Mouse (Mus musculus): ENCODE data around the gene Whrn.

Whrn gene

GRCm38 (mm10) chr4:63408247-63408646, 87.5 kb downstream of the Whrn start:
- DNase-seq (ENCODE audit: low spot score) = no peak

- no peak for DNase-seq (ENCODE audit: low spot score)
These were observed 90.1 kb downstream of the Whrn start for GRCm38 (mm10) chr4:63405683-63406082.

- DNase-seq (ENCODE audit: low spot score) = peak; percentile 40
These were observed 90.7 kb downstream of the Whrn start for GRCm38 (mm10) chr4:63405051-63405450.

- peak; percentile 48 for DNase-seq (ENCODE audit: low spot score)
These were observed 91.6 kb downstream of the Whrn start for GRCm38 (mm10) chr4:63404205-63404604.

- DNase-seq (ENCODE audit: low spot score) = peak; percentile 66
These were observed 92.5 kb downstream of the Whrn start, which contains the start of gene Akna for GRCm38 (mm10) chr4:63403040-63403959. TSS of gene Akna (minus strand) at chr4:63403354.

DNA sequence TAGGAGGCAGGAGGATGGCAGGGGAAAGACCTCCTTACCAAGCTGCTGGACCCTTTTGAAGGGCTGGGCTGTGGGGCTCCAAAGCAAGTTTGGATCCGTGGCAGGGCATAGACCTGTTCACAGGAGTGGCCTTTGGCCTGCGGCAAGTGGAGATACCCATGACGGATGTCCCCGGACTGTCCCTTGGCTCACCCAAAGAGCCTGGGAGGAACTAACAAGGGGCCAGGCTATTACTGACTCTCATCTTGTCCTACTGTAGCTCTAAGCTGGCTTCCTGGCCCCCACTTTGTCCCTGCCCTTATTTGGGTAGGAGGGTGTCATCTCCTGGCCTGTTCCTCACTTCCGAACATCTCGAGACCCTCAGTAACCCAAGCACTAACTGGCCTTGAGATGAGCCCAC, 93.2 kb downstream of the Whrn start:
- DNase-seq (ENCODE audit: low spot score) = no peak

DNA sequence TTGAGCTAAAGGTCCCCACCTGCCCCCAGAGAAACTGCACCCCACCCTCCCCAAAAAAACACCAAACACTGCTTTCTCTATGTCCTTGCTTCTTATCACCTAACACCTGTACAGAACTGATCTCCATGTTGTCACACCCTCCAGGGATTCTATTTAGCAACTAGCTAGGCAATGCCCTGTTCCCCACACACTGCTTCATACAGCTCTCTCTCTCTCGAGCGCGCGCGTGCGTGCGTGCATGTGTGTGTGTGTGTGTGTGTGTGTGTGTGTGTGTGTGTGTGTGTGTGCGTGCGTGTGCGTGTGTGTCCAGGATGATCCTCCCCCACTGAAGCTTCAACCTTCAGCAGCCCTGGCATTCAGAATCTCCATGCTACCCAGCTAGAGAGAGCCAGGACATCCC, 93.7 kb downstream of the Whrn start:
- DNase-seq (ENCODE audit: low spot score) = no peak

DNA sequence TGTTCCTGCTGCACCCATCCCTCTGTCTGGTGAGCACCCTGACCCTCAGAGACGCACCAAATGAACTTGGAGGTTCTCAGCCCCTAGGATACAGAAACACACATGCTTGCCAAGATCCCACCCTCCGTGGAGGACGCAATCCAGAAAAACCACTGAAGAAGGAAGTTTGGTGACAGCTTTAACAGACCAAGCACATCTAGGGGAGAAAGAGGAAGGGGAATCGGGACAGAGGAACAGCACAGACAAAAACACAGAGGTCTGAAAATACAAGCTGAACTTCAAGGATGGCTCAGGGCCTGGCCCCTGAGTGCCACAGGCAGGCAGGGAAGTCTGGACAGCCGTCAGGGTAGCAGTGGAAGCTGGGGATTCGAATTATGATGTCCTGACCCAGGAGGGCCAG, 94.2 kb downstream of the Whrn start:
- no peak for DNase-seq (ENCODE audit: low spot score)

DNA sequence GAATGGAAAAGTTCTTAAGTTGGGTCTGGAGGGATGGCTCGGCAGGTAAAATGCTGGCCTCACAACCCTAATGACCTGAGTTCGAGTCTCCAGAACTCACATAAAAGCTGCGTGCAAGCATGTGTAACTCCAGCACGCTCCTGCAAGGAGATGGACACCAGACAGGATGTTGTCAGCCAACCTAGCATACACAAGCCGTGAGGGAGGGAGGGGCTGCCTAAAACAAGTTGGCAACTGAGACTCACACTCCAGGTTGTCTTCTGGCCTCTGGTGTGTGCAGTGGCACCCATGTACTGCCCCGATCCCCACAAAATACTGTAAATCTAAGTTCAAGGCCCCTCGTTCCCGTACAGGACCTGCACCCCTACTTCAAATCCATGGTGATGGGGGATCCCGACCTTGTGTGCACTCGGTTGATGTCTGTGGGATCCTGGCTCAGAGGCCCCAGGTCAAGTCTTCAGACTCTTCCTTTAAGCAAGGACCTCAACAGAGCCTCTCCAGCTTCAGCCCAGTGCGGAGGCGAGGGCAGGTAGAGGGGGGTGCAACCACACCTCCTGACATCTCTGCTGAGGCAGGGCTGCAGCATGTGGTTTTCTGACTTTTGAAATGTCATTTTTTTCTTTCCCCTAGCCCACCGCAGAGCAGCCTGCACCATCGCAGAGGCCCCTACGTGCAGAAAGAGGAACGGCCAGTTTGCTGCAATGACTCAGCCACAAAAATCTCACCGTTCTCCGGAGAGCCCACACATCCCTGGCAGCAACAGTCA, 95.1 kb downstream of the Whrn start:
- no peak for DNase-seq (ENCODE audit: low spot score)

DNA sequence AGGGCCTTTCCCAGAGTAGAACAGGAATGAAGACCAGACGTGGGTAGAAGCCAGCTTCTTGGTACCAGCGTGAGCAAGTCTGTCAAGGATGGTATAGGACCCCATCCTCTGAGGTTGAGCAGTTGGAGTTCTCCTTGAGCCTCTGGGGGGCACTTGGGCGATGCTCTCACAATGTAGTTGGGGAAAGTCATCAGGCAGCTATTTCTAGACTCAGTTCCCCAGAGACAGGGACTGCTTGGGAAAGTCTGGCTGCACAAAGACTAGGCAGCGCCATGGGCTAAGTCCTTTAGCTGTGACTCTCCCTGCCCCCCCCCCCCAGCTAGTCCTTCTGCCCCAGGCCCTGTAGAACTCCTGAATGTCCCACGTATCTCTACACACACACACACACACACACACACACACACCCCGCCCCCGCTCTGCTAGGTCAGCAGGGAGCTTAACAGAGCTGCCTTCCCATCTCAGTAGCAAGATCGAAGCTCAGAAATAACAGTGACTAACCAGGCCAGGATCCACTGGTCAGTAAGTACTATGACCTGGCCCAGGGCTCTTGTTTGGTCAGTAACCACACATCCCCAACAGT, 96.0 kb downstream of the Whrn start:
- no peak for DNase-seq (ENCODE audit: low spot score)

DNA sequence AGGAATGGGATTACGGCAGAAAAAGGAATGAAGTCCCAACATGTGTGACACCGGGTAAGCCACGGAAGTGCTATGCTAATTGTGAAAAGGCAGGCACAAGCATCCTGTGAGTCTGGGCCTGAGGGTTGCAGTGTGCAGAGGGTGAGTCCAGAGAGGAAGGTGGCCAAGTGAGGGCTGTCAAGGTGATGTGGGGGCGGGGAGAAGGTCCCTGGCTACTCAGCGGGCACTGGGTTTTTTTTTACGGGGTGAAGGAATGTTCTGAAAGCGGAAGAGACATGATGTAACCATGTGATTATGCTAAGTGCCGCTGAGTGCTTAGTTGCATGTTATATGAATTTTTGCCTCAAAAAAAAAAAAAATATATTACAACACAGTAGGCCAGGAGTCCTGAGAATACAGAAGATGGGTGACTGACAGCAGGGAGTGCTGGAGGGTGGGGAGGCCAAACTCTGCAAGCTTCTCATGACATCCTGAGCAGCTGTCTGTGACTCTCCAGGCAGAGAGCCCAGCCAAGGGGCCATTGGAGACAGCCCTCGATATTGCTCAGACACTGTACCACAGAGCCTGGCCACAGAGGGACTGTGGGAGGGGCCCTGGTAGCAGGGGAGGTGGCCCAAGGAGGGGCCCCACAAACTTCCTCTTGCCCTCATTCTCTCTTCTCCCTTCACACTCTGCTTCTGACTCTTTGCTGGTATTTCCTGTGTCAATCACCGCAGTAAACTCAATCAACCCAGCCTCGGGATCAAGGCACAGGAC, 96.8 kb downstream of the Whrn start:
- peak; percentile 19 for DNase-seq (ENCODE audit: low spot score)

- DNase-seq (ENCODE audit: low spot score) = no peak
These were observed 97.7 kb downstream of the Whrn start for GRCm38 (mm10) chr4:63397981-63398537.

DNA sequence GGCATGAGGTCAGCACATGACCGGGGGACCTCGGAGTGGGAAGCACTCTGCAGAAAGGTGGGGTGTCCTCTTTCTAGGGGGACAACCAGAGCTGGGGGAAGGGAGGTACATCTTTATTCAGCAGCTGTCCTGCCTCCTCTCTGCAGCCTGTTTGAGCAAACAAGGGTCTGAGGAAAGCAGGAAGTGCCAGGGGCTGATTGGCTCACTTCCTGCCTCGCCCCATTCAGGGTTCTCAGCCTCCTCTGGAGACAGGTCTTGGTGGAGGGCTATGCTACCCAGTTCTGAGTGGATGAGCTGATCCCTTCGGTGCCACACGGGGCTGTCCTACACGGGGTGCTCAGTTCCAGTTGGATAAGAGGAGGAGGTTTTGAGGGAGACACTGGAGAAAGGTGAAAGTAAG, 104.5 kb downstream of the Whrn start:
- no peak for DNase-seq (ENCODE audit: low spot score)

DNA sequence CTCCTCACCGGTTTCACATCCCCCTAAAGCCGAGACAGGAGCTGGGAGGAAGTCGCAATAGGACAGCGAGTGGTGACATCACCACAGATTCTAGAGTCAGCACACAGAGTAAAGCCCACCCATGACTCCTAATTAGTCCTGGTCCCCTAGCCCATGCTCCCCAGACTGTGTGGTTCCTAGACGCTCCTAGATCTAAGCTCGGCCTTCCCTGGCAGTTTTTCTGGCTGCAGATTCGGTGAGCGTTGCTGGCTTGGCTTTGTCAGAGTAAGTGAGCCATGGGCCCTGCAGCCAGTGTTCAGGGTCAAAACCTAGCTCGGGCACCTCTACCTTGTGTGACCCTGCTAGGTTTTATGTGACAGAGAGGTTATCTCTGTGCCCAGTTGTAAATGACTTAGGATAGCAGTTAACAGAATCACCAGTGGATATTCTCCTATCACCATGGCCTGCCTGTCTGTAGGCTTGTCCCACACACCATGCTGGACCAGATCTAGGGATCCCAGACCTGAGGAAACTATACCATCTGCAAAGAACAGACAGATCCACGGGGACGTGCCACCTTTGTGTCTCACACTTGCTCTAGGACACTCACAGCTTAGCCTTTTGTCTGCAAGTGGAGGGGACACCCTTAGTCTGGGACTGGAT, 105.8 kb downstream of the Whrn start:
- DNase-seq (ENCODE audit: low spot score) = no peak

DNA sequence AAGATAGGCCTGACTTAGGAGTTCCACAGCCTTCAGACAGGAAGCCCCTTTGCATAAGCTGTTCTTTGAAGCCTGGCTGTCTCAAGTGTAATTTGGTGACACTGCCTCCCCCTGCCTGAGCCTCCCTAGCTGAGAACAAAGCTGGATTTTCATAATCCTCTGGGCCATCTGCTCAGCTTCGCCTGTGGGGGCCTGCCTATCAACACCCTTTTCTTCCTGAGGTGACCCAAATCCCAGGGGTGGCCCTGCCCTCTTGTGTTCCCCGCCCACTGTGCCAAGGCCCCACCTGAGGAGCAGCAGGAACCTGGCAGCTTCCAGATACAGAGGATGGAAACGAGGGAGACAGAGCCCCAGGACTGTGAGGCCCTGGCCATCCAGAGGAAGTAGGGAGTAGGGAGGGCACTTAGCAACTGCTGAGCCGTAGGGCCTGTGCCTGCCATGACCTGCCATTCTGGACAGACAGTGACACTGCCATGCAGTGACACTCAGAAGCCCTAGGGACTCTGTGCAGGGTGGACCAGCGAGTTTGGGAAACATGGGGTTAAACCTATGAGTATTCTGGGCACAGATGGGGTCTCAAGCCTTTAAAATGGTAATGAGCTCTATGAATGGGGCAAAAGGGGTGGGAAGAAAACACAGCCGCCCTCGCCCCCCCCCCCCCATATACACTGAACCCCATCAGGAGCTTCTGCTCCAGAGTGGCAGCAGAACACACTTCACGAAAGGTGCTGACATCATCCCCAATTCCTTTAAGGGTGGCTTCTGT, 106.5 kb downstream of the Whrn start:
- DNase-seq (ENCODE audit: low spot score) = no peak

DNA sequence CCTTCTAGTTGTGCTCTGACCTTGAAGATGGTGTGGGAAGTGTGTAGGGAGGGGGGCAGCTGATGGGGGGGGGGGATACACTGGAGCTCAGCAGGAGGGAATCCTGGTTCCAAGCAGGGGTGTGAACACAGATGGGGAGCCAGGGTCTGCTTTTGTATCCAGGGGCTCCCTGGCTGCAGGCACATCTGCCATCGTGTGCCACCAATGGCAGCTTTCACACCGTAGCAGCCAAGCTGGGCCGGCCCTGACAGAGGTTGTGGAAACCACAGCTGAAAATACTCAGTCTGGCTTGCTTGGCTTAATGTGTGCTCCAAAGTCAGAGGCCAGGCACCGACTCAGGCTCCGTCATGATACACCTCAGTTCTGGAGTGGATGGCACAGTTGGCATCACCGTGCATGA, 107.8 kb downstream of the Whrn start:
- no peak for DNase-seq (ENCODE audit: low spot score)

DNA sequence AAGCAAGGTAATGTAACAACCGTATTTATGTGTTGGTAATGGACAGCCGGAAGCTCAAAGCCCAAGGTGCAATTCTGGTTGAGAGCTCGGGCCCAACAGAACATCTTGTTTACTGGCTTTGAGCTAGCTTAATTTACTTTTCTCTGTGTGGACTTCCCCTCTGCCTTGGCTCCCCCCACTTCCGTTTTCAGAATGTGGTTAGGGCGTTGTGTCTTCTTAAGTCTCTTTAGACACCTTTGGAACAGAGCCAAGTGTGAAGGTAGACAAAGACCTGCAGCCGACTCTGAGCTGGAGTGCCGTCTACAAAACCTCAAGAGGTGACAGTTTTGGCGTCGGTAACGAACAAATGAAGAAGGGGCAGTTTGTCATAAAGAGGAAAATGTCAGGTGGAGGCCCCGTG, 110.0 kb downstream of the Whrn start:
- peak; percentile 37 for DNase-seq (ENCODE audit: low spot score)

DNA sequence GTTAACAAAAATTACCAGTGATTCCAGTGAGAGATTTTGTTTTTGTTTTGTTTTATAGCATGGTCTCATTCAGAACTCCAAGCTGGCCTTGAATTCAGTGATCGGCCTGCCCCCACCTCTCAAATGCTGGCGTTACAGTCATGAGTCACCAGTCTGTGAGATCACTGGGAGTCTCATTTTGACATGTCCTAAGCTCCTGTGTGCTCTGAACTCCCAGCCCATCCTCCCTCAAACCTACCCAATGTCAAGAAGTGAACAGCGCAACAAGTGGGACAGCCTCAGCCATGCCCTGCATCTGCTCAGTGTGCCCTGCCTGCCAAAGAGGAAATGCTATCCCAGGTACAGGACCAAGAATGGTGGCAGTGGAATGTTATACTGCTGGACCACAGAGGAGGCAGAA, 110.5 kb downstream of the Whrn start:
- no peak for DNase-seq (ENCODE audit: low spot score)

- DNase-seq (ENCODE audit: low spot score) = no peak
These were observed 111.5 kb downstream of the Whrn start for GRCm38 (mm10) chr4:63384262-63384661.

DNA sequence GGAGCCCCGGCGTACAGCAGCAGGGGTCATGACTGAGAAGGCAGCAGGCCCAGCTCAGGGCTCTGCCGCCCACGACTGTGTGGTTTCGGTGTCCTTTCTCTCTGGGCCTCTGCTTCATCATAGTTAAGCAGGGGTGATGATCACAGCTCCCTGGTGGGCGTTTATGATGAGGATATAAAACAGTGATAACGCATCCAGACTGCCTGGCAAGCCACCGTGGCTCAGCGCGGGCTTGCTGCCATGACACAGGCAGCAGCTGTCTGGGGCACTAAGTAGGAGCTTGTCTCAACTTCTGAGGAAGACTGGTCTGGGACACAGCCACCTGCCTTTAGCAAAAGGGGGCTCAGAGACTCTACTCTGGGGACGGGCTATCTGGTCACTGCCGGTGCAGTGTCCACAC, 112.3 kb downstream of the Whrn start:
- DNase-seq (ENCODE audit: low spot score) = no peak

All from spleen, adult 12 weeks (tissue).